Mouse (Mus musculus) myocyte (in vitro differentiated cells): Measurements from ENCODE around the gene Ankrd12. TPM values are rescaled to one million over a fixed set of nuclear protein-coding genes. Genes with fewer than 3 reads are reported as not detected.

Experiments used
- H3K27me3 ChIP-seq: one replicate; pipeline ENCODE4 v1.6.1; 2011; ENCODE audit not compliant: control insufficient read depth, insufficient read depth, insufficient read length
- H3K36me3 ChIP-seq: one replicate; pipeline ENCODE4 v1.6.1; 2011; ENCODE audit not compliant: control insufficient read depth, insufficient read depth
- H3K4me2 ChIP-seq: one replicate; pipeline ENCODE4 v1.6.1; 2011; ENCODE audit warnings: low read depth, control low read depth
- H3K4me3 ChIP-seq: one replicate; pipeline ENCODE4 v1.5.1; 2011; ENCODE audit warnings: mild to moderate bottlenecking, control low read depth, moderate library complexity
- H3K79me2 ChIP-seq: one replicate; pipeline ENCODE4 v1.6.1; 2011; ENCODE audit not compliant: control insufficient read depth, insufficient read depth
- H3ac ChIP-seq: one replicate; pipeline ENCODE4 v1.6.1; 2011; ENCODE audit not compliant: control insufficient read depth, insufficient read length
- CEBPB ChIP-seq: IDR thresholded peaks from 2 replicates; pipeline ENCODE4 v1.6.1; 2011; ENCODE audit warnings: mild to moderate bottlenecking, moderate library complexity; ENCODE audit not compliant: poor library complexity, insufficient read depth, severe bottlenecking
- E2F4 ChIP-seq: IDR thresholded peaks from one replicate; pipeline ENCODE4 v1.6.1; 2011; ENCODE audit warnings: mild to moderate bottlenecking, control low read depth, moderate library complexity; ENCODE audit not compliant: insufficient read depth
- MAX ChIP-seq: IDR thresholded peaks from one replicate; pipeline ENCODE4 v1.6.1; 2011; ENCODE audit warnings: low read depth, mild to moderate bottlenecking, control low read depth
- MYOD1 ChIP-seq, 3 experiments: IDR thresholded peaks; one replicate each; pipeline ENCODE4 v1.6.1; 2011; ENCODE audit warnings: control low read depth in 2 of 3, low read depth in 2 of 3, mild to moderate bottlenecking in 2 of 3, moderate library complexity in 1 of 3; ENCODE audit not compliant: insufficient read length in 2 of 3, control insufficient read depth in 1 of 3
- MYOG ChIP-seq, 3 experiments: IDR thresholded peaks; one replicate each; pipeline ENCODE4 v1.6.1; 2011; ENCODE audit warnings: control low read depth in 2 of 3, low read depth in 2 of 3, mild to moderate bottlenecking in 2 of 3; ENCODE audit not compliant: insufficient read length in 2 of 3, control insufficient read depth in 1 of 3, insufficient read depth in 1 of 3
- POLR2A ChIP-seq: IDR thresholded peaks from one replicate; pipeline ENCODE4 v1.6.1; 2011; ENCODE audit warnings: low read depth, mild to moderate bottlenecking, control low read depth, moderate library complexity; ENCODE audit not compliant: insufficient read length
- POLR2AphosphoS2 ChIP-seq: IDR thresholded peaks from one replicate; pipeline ENCODE4 v1.6.1; 2011; ENCODE audit warnings: low read depth, control low read depth; ENCODE audit not compliant: insufficient read length
- REST ChIP-seq: IDR thresholded peaks from one replicate; pipeline ENCODE4 v1.6.1; 2011; ENCODE audit warnings: mild to moderate bottlenecking, control low read depth, moderate library complexity; ENCODE audit not compliant: insufficient read depth, insufficient read length
- SRF ChIP-seq: IDR thresholded peaks from one replicate; pipeline ENCODE4 v1.6.1; 2011; ENCODE audit warnings: low read depth; ENCODE audit not compliant: control insufficient read depth, insufficient read length
- TCF12 ChIP-seq: IDR thresholded peaks from one replicate; pipeline ENCODE4 v1.6.1; 2011; ENCODE audit warnings: mild to moderate bottlenecking, control low read depth; ENCODE audit not compliant: poor library complexity, insufficient read depth, severe bottlenecking
- TCF3 ChIP-seq: IDR thresholded peaks from one replicate; pipeline ENCODE4 v1.6.1; 2011; ENCODE audit warnings: low read depth, control low read depth; ENCODE audit not compliant: insufficient read length
- USF1 ChIP-seq: IDR thresholded peaks from one replicate; pipeline ENCODE4 v1.6.1; 2011; ENCODE audit warnings: low read depth, mild to moderate bottlenecking, control low read depth, moderate library complexity
- polyA plus RNA-seq: library from polyadenylated mRNA; unstranded; fragments of >200 nt; fragmentation: generic; extraction: Trizol; gene quantifications from one replicate; pipeline ENCODE4 v1.2.1, GENCODE M21; 2012; ENCODE audit warnings: missing spikeins

The Ankrd12 gene
- polyA plus RNA-seq, 1 experiment = 2.7 TPM

GRCm38 (mm10) chr17:65950622-65951404 lies 126.1 kb downstream of the Ankrd12 start, which contains the start of gene Twsg1:
TSS of gene Twsg1 (minus strand) at chr17:65951226.
- H3K4me3 ChIP-seq = peak within 1 kb of the TSS; percentile 40
- no peaks in the 10 kb centered on the region for H3K79me2 ChIP-seq
- H3ac ChIP-seq = peak within 1 kb of the TSS; percentile 15
- no peaks in the 10 kb centered on the region for H3K36me3 ChIP-seq
- TF ChIP-seq POLR2A (peak; percentile 77), E2F4 (no peak), MYOD1 (IDR thresholded peaks at IDR 0.05; ENCODE audit: control insufficient read depth in 1 of 3, insufficient read length in 2 of 3, low read depth in 2 of 3) (peak in 2 of 3 experiments; percentile 54 to 85), TCF12 (no peak), USF1 (no peak), TCF3 (no peak), REST (no peak), POLR2AphosphoS2 (peak; percentile 70), CEBPB (no peak), SRF (no peak), MYOG (IDR thresholded peaks at IDR 0.05; ENCODE audit: control insufficient read depth in 1 of 3, insufficient read depth in 1 of 3, insufficient read length in 2 of 3, low read depth in 2 of 3) (peak in 2 of 3 experiments; percentile 29 to 73)
- H3K27me3 ChIP-seq = no peaks in the 10 kb centered on the region
- peak within 1 kb of the TSS; percentile 74 for H3K4me2 ChIP-seq

- peak overlapping the region; percentile 40 for H3K4me3 ChIP-seq
- no peaks in the 10 kb centered on the region for H3K79me2 ChIP-seq
- TF ChIP-seq POLR2AphosphoS2 = no peak
- no peak for TF ChIP-seq MAX
- TF ChIP-seq MYOD1 (IDR thresholded peaks at IDR 0.05; ENCODE audit: control insufficient read depth in 1 of 3, insufficient read length in 2 of 3, low read depth in 2 of 3) = no peak
- TF ChIP-seq POLR2A = no peak
- H3K36me3 ChIP-seq = no peaks in the 10 kb centered on the region
- H3K4me2 ChIP-seq = peak overlapping the region; percentile 74
- H3ac ChIP-seq = peak overlapping the region; percentile 15
- no peaks in the 10 kb centered on the region for H3K27me3 ChIP-seq
These were observed 126.7 kb downstream of the Ankrd12 start for GRCm38 (mm10) chr17:65950183-65950582.

GRCm38 (mm10) chr17:65947307-65947706 lies 129.6 kb downstream of the Ankrd12 start:
- H3ac ChIP-seq = no peak overlapping the region
- H3K4me2 ChIP-seq = no peak overlapping the region
- H3K79me2 ChIP-seq = no peaks in the 10 kb centered on the region
- TF ChIP-seq POLR2AphosphoS2 = no peak
- no peak for TF ChIP-seq TCF3
- TF ChIP-seq SRF = no peak
- H3K27me3 ChIP-seq = no peaks in the 10 kb centered on the region
- no peaks in the 10 kb centered on the region for H3K36me3 ChIP-seq
- H3K4me3 ChIP-seq = no peak overlapping the region

- Histone ChIP-seq H3K36me3 (no peaks in the 10 kb centered on the region), H3K4me2 (no peak overlapping the region), H3K4me3 (no peak overlapping the region), H3K79me2 (no peaks in the 10 kb centered on the region), H3ac (no peak overlapping the region), H3K27me3 (no peaks in the 10 kb centered on the region)
- TF ChIP-seq E2F4 (no peak), REST (no peak), MYOD1 (IDR thresholded peaks at IDR 0.05; ENCODE audit: control insufficient read depth in 1 of 3, insufficient read length in 2 of 3, low read depth in 2 of 3) (no peak), TCF12 (no peak), POLR2AphosphoS2 (no peak), TCF3 (no peak), USF1 (no peak)
These were observed 131.5 kb downstream of the Ankrd12 start for GRCm38 (mm10) chr17:65945420-65945819.

GRCm38 (mm10) chr17:65942394-65942793 lies 134.5 kb downstream of the Ankrd12 start:
- Histone ChIP-seq H3K27me3 (no peaks in the 10 kb centered on the region), H3ac (no peak overlapping the region), H3K36me3 (no peaks in the 10 kb centered on the region), H3K4me3 (no peak overlapping the region), H3K79me2 (no peaks in the 10 kb centered on the region), H3K4me2 (no peak overlapping the region)
- no peak for TF ChIP-seq CEBPB
- no peak for TF ChIP-seq USF1
- TF ChIP-seq MAX = no peak
- TF ChIP-seq POLR2A = no peak
- TF ChIP-seq MYOG (IDR thresholded peaks at IDR 0.05; ENCODE audit: control insufficient read depth in 1 of 3, insufficient read depth in 1 of 3, insufficient read length in 2 of 3, low read depth in 2 of 3) = no peak
- no peak for TF ChIP-seq POLR2AphosphoS2
- no peak for TF ChIP-seq E2F4
- TF ChIP-seq MYOD1 (IDR thresholded peaks at IDR 0.05; ENCODE audit: control insufficient read depth in 1 of 3, insufficient read length in 2 of 3, low read depth in 2 of 3) = no peak
- TF ChIP-seq TCF3 = no peak
